Mouse (Mus musculus): ENCODE results near the gene Adam1a. TPM values are rescaled to one million over a fixed set of nuclear protein-coding genes. Genes with fewer than 3 reads are reported as not detected.

Adam1a gene
- polyA plus RNA-seq, 1 experiment from 2014 or later: 2.1 TPM

DNA sequence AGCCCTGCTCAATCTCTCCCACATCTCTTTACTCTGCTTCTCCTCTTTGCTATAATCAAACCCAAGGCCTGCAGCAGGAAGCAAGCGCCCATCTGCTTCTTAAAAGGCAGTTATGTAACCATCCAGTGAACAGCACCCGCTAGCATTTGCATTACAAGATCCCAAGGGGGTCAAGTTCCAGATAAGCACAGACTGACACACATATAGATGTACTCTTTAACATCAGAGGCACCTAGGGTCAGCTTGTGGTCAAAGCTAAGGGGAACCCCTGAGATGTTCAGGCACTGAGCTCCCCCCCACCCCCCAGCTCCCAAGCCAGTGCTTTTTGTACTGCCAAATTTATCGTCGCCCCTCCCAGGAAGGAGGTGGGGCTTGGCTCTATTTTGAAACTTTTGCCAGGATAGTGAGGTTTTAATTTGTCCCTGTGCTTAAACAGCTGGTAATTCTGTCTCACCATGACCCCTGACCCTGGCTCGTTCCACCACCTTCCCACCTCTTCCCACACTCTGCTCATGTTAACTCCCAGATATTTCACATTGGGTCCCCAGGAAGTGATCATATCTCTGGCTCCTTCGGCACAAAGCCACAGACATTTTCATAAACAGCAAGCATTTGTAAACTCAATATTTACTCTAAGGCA is 41.2 kb upstream of the Adam1a start:
- peak; percentile 31 for DNase-seq (ENCODE audit: low spot score)

DNA sequence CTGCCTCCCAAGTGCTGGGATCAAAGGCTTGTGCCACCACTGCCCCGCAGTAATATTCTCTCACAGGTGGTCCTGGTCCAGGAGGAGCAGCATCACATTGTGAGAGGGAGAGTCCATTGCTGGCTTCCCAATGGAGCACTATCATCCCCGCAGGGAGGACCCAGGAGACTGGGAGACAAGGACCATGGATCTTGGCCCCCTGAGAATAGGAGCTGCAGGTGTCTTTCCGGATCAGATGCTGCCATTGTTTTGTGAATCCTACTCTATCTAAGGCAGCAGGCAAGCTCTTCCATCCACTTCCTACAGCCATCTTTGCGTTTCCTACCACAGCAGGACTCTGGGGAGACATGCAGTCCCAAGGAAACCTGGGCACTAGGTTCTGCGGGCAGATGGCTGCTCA is 40.4 kb upstream of the Adam1a start:
- H3K4me3 ChIP-seq (ENCODE audit: low read depth, low read length): no peak overlapping the region
- H3K36me3 ChIP-seq (ENCODE audit: control insufficient read depth, insufficient read depth, low read length): peaks cover 2% of the 10 kb centered on the region; the same call in 1 of the 2 replicates
- H3K27ac ChIP-seq (replicated peaks; ENCODE audit: low read depth, low read length): no peak overlapping the region
- H3K4me1 ChIP-seq (ENCODE audit: control insufficient read depth, insufficient read depth, low read length): peaks cover 9% of the 10 kb centered on the region
- no peak overlapping the region for H3K4me2 ChIP-seq (ENCODE audit: low read depth, low read length)
- H3K9me3 ChIP-seq (ENCODE audit: control insufficient read depth, low read length): no peaks in the 10 kb centered on the region
- 88% methylated on average over 5 of the region's 5 CpGs for WGBS
- no peak for DNase-seq (ENCODE audit: low spot score)
- ATAC-seq (ENCODE audit: low read depth): no peak
- no peaks in the 10 kb centered on the region for H3K27me3 ChIP-seq (replicated peaks; ENCODE audit: control insufficient read depth, insufficient read depth, low read length)
- H3K9ac ChIP-seq (ENCODE audit: low read depth, low read length): no peak overlapping the region

More for the DNA sequence above, 41.2 kb upstream of the Adam1a start:
- H3K4me2 ChIP-seq (ENCODE audit: low read depth, low read length): no peak overlapping the region
- no peak overlapping the region for H3K27ac ChIP-seq (replicated peaks; ENCODE audit: low read depth, low read length)
- no peak overlapping the region for H3K4me3 ChIP-seq (ENCODE audit: low read depth, low read length)
- H3K4me1 ChIP-seq (ENCODE audit: control insufficient read depth, insufficient read depth, low read length): peaks cover 9% of the 10 kb centered on the region
- no peaks in the 10 kb centered on the region for H3K27me3 ChIP-seq (replicated peaks; ENCODE audit: control insufficient read depth, insufficient read depth, low read length)
- no peak overlapping the region for H3K9ac ChIP-seq (ENCODE audit: low read depth, low read length)
- H3K9me3 ChIP-seq (ENCODE audit: control insufficient read depth, low read length): no peaks in the 10 kb centered on the region
- H3K36me3 ChIP-seq (ENCODE audit: control insufficient read depth, insufficient read depth, low read length): no peaks in the 10 kb centered on the region
- ATAC-seq (ENCODE audit: low read depth): no peak
- 59% methylated on average over 6 of the region's 6 CpGs for WGBS

DNA sequence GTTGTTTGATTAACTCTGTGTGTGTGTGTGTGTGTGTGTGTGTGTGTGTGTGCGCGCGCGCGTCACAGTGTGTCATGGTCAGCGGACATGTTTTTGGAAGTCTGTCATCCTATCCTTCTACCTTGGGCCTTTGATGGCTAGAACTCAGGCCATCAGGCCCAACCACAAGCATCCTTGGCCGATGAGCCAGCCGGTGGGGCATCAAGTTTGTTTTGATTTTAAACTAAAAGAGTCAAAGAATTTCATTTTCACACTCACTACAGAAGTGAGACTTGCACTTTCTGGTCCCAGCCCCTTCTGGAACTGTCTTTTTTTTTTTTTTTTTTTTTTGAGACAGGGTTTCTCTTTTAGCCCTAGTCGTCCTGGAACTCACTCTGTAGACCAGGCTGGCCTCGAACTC is 39.7 kb upstream of the Adam1a start:
- H3K27ac ChIP-seq (replicated peaks; ENCODE audit: low read depth, low read length): no peak overlapping the region
- H3K36me3 ChIP-seq (ENCODE audit: control insufficient read depth, insufficient read depth, low read length): peaks cover 9% of the 10 kb centered on the region
- H3K9me3 ChIP-seq (ENCODE audit: control insufficient read depth, low read length): no peaks in the 10 kb centered on the region
- no peak for ATAC-seq (ENCODE audit: low read depth)
- WGBS: 92% methylated on average over 10 of the region's 10 CpGs
- no peak for DNase-seq (ENCODE audit: low spot score)
- H3K27me3 ChIP-seq (replicated peaks; ENCODE audit: control insufficient read depth, insufficient read depth, low read length): no peaks in the 10 kb centered on the region
- H3K4me2 ChIP-seq (ENCODE audit: low read depth, low read length): no peak overlapping the region
- H3K4me3 ChIP-seq (ENCODE audit: low read depth, low read length): no peak overlapping the region
- H3K4me1 ChIP-seq (ENCODE audit: control insufficient read depth, insufficient read depth, low read length): peaks cover 9% of the 10 kb centered on the region
- H3K9ac ChIP-seq (ENCODE audit: low read depth, low read length): no peak overlapping the region

DNA sequence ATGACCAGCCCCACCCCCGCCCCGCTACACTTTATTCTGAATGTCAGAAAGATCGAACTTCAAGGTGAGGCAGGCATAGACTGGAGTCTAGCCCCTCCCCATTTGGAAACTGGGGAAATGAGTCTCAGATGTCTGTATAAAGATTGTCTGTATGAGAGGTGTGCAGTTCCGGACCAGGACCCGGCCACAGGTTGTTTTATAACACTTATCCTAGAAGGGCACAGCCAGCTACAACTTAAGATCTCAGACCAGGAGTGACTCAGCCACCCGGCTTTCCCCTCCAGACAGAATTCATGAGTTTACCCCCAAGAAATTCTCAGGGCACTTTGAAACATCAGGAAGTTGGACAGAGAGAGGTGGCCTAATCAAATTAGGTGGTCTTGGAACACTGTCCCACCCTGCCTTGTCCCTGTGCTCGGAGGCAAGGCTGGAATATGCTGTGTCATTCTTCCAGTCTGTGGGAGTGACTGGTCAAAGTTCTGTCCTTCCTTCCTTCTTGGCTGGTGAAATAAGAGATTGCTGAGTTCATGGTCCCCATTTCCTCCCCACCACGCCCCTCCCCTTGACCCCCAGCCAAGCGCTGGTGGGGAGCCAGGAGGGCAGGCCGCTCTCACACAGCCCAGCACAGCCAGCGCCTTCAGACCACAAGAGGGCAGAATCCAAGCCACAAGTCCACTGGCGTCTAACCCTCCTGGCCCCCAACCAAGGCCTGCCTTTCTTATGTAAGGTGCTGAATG is 38.7 kb upstream of the Adam1a start:
- 57% methylated on average over 10 of the region's 12 CpGs for WGBS
- peak; percentile 75; the same call in 1 of the 2 replicates for ATAC-seq (ENCODE audit: low read depth)
- Histone ChIP-seq H3K4me2 (ENCODE audit: low read depth, low read length) (no peak overlapping the region), H3K27ac (replicated peaks; ENCODE audit: low read depth, low read length) (no peak overlapping the region), H3K9me3 (ENCODE audit: control insufficient read depth, low read length) (no peaks in the 10 kb centered on the region), H3K36me3 (ENCODE audit: control insufficient read depth, insufficient read depth, low read length) (peaks cover 19% of the 10 kb centered on the region), H3K4me3 (ENCODE audit: low read depth, low read length) (no peak overlapping the region), H3K27me3 (replicated peaks; ENCODE audit: control insufficient read depth, insufficient read depth, low read length) (no peaks in the 10 kb centered on the region), H3K4me1 (ENCODE audit: control insufficient read depth, insufficient read depth, low read length) (peaks cover 9% of the 10 kb centered on the region), H3K9ac (ENCODE audit: low read depth, low read length) (no peak overlapping the region)
- DNase-seq (ENCODE audit: low spot score): peak; percentile 81

DNA sequence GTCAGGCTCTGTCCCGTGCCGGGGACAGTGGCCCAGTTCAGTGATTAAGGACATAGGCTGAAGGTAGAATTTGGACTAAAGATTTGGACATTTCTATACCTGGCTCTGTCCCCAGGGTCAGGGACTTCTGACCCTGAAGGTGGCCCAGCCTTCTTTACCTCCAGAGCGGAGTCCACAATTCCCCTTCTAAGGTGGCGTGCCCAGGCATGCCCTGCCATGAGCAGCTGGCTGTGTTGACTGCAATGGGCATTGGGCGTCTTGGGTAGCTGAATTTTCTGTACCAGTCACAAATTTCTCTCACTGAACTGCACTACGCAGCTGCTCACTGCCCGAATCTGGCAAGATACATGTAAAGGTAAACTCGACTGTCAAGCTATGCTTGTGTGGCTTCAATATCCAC is 36.7 kb upstream of the Adam1a start:
- H3K36me3 ChIP-seq (ENCODE audit: control insufficient read depth, insufficient read depth, low read length): peaks cover 30% of the 10 kb centered on the region
- no peak for ATAC-seq (ENCODE audit: low read depth)
- no peak overlapping the region for H3K4me3 ChIP-seq (ENCODE audit: low read depth, low read length)
- DNase-seq (ENCODE audit: low spot score): no peak
- H3K9ac ChIP-seq (ENCODE audit: low read depth, low read length): no peak overlapping the region
- 86% methylated on average over 8 of the region's 8 CpGs for WGBS
- peaks cover 9% of the 10 kb centered on the region for H3K4me1 ChIP-seq (ENCODE audit: control insufficient read depth, insufficient read depth, low read length)
- no peaks in the 10 kb centered on the region for H3K27me3 ChIP-seq (replicated peaks; ENCODE audit: control insufficient read depth, insufficient read depth, low read length)
- no peak overlapping the region for H3K27ac ChIP-seq (replicated peaks; ENCODE audit: low read depth, low read length)
- H3K9me3 ChIP-seq (ENCODE audit: control insufficient read depth, low read length): no peaks in the 10 kb centered on the region
- H3K4me2 ChIP-seq (ENCODE audit: low read depth, low read length): no peak overlapping the region

DNA sequence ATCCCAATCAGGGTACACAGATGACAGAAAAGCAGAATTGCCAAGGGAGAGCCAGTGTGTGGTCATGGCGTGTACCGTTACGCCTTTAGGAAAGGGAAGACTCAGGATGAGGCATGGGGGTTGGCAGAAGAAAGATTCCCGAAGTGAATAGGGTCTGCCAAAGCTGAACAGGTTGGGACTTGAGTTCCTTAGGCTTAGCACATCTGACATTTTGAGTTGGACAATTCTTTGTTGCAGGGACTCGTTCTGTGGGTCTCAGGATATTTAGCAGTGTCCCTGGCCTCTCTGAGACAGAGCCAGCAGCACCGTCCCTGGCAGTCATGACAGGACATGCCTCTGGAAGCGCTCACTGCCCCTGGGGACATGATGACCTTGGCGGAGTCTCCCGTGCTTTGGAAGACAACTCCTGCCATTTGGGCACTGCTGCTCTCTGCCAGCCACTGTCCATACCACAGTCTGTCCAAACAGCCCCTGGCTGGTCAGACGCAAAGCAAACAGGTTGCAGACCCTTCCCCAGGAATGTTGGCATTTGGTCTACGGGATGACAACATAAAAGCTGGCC is 31.7 kb upstream of the Adam1a start:
- no peaks in the 10 kb centered on the region for H3K27me3 ChIP-seq (replicated peaks; ENCODE audit: control insufficient read depth, insufficient read depth, low read length)
- no peak overlapping the region for H3K4me2 ChIP-seq (ENCODE audit: low read depth, low read length)
- 80% methylated on average over 11 of the region's 11 CpGs for WGBS
- no peaks in the 10 kb centered on the region for H3K4me1 ChIP-seq (ENCODE audit: control insufficient read depth, insufficient read depth, low read length)
- no peaks in the 10 kb centered on the region for H3K9me3 ChIP-seq (ENCODE audit: control insufficient read depth, low read length)
- no peak overlapping the region for H3K4me3 ChIP-seq (ENCODE audit: low read depth, low read length)
- no peak overlapping the region for H3K9ac ChIP-seq (ENCODE audit: low read depth, low read length)
- DNase-seq (ENCODE audit: low spot score) (no peak), ATAC-seq (ENCODE audit: low read depth) (no peak)
- peaks cover 61% of the 10 kb centered on the region for H3K36me3 ChIP-seq (ENCODE audit: control insufficient read depth, insufficient read depth, low read length)
- H3K27ac ChIP-seq (replicated peaks; ENCODE audit: low read depth, low read length): no peak overlapping the region

DNA sequence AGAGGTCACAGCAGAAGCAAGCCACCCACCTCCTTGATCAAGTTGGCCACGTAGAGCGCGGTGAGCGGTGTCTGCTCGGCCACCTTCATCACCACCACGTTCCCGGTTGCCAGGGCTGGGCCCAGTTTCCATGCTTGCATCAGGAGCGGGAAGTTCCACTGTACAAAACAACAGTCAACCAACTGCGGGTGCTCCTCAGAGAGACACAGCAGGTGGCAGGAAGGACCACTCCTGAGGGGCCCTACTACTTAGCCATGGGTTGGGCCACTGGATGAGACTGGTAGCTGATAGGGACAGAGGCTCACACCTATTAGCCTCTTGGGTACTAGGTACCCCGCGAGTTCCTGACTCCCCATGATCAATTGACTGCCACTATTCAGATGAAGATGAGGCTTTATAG is 30.6 kb upstream of the Adam1a start:
- WGBS: 93% methylated on average over 11 of the region's 11 CpGs
- DNase-seq (ENCODE audit: low spot score): no peak
- Histone ChIP-seq H3K4me1 (ENCODE audit: control insufficient read depth, insufficient read depth, low read length) (no peaks in the 10 kb centered on the region), H3K4me3 (ENCODE audit: low read depth, low read length) (no peak overlapping the region), H3K9ac (ENCODE audit: low read depth, low read length) (no peak overlapping the region), H3K9me3 (ENCODE audit: control insufficient read depth, low read length) (no peaks in the 10 kb centered on the region), H3K36me3 (ENCODE audit: control insufficient read depth, insufficient read depth, low read length) (peaks cover 72% of the 10 kb centered on the region), H3K4me2 (ENCODE audit: low read depth, low read length) (no peak overlapping the region), H3K27ac (replicated peaks; ENCODE audit: low read depth, low read length) (no peak overlapping the region), H3K27me3 (replicated peaks; ENCODE audit: control insufficient read depth, insufficient read depth, low read length) (no peaks in the 10 kb centered on the region)
- ATAC-seq (ENCODE audit: low read depth): no peak

DNA sequence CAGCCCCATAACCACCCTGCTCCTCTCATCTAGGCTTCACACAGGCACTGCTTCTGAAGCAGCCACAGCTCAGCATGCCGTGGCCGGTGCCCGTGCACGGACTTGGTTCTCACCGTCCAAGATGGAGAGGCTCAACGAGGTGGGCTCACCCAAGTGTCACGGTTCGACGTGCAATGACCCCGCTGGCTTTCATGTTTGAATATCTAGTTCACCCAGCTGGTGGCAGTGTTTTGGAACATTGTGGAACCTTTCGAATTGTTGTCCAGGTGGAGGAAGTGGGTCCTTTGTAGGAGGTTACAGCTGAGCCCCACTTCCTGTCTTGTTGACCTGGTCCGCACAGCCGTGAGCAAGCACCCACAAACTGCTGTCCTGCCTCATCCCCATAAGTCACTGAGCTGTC is 28.9 kb upstream of the Adam1a start:
- Histone ChIP-seq H3K27me3 (replicated peaks; ENCODE audit: control insufficient read depth, insufficient read depth, low read length) (no peaks in the 10 kb centered on the region), H3K4me2 (ENCODE audit: low read depth, low read length) (no peak overlapping the region), H3K4me3 (ENCODE audit: low read depth, low read length) (no peak overlapping the region), H3K9me3 (ENCODE audit: control insufficient read depth, low read length) (no peaks in the 10 kb centered on the region), H3K27ac (replicated peaks; ENCODE audit: low read depth, low read length) (no peak overlapping the region), H3K36me3 (ENCODE audit: control insufficient read depth, insufficient read depth, low read length) (peaks cover 71% of the 10 kb centered on the region), H3K9ac (ENCODE audit: low read depth, low read length) (no peak overlapping the region), H3K4me1 (ENCODE audit: control insufficient read depth, insufficient read depth, low read length) (no peaks in the 10 kb centered on the region)
- DNase-seq (ENCODE audit: low spot score): no peak
- ATAC-seq (ENCODE audit: low read depth): no peak
- WGBS: 89% methylated on average over 13 of the region's 13 CpGs
